Mouse (Mus musculus) left cerebral cortex, adult 11 months (tissue): Measurements from ENCODE around the gene Ube2k.

Source experiments
- DNase-seq: peaks from one replicate; pipeline ENCODE4 v3.0.0; 2022; ENCODE audit warnings: low spot score

The Ube2k gene

GRCm38 (mm10) chr5:65538121-65538520, 1.1 kb downstream of the Ube2k start:
- no peak for DNase-seq

DNA sequence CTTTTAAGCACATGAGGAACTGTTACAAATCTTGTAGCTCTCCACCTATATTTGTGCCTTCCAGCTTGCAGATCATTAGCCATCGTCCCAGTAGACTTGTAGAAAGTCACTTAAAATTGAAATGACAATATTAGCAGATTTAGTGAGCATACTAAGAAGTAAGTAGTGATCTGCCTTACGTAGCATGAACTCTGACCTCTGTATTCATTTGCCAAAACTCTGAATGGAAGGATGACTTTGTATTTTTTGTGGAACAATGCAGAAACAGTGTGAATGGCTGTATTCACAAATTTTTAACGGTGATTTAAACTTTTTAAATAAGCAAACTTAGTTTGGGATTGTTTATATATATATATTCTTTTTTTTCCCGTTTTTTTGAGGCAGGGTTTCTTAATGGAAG, 1.8 kb downstream of the Ube2k start:
- no peak for DNase-seq

GRCm38 (mm10) chr5:65539786-65540185, 2.8 kb downstream of the Ube2k start:
- no peak for DNase-seq

GRCm38 (mm10) chr5:65541889-65542288, 4.9 kb downstream of the Ube2k start:
- no peak for DNase-seq

GRCm38 (mm10) chr5:65543491-65543890, 6.5 kb downstream of the Ube2k start:
- no peak for DNase-seq

GRCm38 (mm10) chr5:65544616-65545015, 7.6 kb downstream of the Ube2k start:
- DNase-seq, result no peak

DNA sequence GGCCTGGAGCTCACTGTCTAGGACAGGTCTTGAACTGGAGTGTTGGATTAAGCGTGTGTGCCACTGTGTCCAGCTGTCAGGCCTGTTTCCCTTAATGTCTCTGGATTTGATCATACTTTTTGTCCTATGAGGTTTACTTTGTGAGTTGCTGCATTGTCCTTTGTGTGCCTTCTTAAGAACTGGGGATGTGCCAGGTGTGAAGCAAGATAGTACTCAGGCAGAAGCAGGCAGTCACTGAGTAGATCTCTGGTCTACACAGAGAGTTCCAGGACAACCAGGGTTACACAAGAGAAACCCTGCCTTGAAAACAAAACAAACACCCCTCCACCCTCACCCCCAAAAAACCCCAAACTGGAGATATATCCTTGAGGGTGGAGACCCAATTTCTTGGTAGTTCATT, 12.6 kb downstream of the Ube2k start:
- DNase-seq, result no peak

DNA sequence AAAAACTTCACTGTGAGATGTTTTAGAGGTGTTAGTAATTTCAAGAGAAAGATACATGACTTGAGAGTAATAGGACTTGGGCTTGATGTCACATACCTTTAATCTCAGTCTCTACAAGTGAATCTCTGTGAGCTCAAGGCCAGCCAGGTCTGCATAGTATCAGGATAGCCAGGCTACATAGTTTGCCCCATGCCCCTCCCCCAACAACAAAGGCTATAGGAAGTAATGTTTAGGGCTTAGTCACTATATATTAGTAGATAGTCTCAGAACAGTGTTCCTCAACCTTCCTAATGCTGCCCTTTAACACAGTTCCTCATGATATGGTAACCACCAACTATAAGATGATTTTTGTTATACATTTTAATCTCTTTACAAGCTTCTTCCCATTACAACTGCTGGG, 20.1 kb downstream of the Ube2k start:
- DNase-seq, result no peak

DNA sequence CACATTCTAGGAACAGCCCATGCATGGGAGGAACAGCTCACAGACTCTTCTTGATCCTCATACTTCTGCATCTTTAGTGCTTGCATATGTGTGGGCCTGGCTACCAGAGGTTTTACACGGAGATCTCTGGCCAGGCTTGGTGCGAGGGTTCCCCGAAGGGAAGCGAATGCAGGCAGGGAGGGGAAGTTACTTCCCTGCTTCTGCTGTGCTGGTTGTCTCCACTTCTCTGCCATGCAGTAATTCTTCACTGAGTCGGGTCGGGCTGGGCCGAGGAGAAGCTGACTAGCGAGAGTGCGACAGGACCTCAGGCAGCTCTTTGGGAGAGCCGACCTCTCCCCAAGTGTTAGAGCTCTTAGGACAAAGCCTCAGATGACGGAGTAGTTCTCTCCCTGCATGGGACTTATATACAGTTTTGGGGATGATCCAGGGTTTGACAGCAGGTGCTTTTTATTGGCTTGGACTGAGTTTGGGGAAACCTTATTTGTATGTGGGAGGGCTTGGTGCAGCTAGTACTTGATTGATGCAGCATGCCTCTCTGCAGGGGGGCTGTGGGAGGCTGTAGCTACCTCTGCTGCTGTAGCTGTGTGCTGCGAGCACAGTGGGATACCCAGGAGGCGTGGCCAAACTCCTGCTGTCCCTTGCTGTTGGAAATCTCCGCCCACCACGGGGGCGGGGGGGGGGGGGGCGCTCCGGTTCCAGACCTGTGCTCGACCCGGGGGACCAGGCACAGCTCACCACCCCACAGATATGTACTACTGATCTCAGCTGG, 24.3 kb downstream of the Ube2k start:
- DNase-seq, result no peak

GRCm38 (mm10) chr5:65565486-65565885, 28.5 kb downstream of the Ube2k start:
- no peak for DNase-seq

GRCm38 (mm10) chr5:65574876-65575275, 37.8 kb downstream of the Ube2k start:
- no peak for DNase-seq

DNA sequence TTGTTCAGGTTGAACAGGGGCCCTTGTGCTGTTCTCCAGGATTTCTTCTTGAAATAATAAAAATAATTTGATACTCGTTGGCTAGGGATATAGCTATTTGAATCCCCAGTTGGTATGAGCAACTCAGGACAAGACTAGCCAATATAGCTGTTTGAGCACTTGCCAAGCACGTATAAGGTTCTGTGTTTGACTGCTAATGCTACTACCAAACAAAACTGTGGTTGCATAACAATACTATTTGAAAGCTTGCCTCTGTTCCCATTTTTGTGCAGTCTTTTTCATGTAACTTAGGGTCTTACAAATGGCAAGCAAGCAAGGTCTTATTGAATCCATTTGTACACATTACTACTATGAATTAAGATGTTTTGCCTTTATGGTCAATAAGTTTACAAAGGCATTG, 38.9 kb downstream of the Ube2k start:
- no peak for DNase-seq

DNA sequence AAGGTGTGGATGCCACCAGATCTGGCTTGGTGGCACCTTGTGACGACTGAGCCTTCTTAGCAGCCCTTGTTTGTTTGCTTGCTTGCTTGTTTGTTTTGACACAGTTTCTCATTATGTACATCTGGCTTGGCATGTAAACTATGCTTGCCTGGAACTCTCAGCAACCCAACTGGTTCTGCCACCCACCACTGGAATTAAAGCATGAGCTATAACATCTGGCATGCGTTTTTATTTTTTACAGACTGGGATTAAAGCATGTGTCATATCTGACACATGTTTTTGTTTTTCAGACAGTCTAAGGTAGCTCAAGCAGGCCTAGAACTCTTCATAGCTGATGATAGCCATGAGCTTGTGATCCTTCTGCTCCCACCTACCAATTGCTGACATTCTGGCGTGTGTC, 41.5 kb downstream of the Ube2k start:
- no peak for DNase-seq

- no peak for DNase-seq
These were observed 49.3 kb downstream of the Ube2k start for GRCm38 (mm10) chr5:65586291-65586690.

GRCm38 (mm10) chr5:65590199-65590598, 53.2 kb downstream of the Ube2k start:
- DNase-seq, result no peak

DNA sequence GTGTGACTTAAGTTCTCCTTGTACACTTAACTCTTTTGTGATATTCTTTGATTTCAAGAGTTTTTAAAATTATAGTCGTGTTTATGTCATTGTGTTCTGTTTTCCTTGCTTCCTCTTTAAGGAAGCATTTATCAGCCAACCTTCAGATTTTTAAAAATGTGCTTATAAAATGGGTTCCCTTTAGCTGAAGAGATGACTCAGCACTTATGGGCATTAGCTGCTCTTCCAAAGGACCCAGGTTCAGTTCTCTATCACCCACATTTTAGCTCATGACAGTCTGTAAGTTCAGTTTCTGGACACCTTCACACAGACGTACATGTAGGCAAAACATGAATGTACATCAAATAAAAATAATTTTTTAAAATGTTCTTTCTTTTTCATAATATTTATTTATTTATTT, 55.4 kb downstream of the Ube2k start:
- DNase-seq, result no peak

DNA sequence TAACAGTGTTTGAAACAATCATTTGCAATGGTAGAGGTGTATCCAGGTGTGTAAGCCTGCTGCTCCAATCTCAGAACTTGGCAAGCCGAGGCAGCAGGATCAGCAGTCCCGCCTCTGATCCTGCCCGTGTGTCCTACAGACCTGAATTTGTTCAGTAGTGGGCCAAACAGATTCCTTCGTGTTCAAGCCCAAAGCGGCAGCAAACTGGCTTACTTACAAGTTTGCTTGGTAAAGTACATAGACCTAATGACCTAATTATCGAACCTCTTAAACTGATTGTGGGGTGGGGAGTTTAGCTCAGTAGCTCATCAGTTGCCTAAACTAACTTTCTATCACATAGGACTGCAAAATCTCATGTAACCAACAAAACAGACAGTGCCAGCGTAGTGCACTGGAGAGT, 62.6 kb downstream of the Ube2k start:
- DNase-seq, result no peak

GRCm38 (mm10) chr5:65606820-65607219, 69.8 kb downstream of the Ube2k start:
- DNase-seq, result no peak

GRCm38 (mm10) chr5:65609769-65610168, 72.7 kb downstream of the Ube2k start:
- no peak for DNase-seq

DNA sequence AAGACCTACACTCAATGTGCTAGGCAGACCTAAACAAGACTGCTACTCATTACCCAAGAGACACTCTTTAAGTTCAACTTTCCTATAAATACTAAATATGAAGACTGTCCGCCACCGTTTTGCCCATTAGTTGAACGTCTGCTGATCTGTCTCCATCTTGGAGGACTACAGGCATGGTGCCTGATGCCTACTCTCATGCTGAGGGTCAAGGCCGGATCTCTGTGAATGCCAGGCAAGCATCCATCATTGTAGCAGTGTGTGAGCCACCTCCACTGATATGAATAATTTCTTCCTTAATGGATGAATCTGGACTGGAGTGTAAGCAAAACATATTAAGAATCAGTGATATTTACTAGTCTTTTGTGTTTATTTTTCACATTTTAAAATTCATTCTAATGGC, 73.5 kb downstream of the Ube2k start:
- no peak for DNase-seq

- DNase-seq, result no peak
These were observed 76.3 kb downstream of the Ube2k start for GRCm38 (mm10) chr5:65613152-65613924.

- DNase-seq, result no peak
These were observed 87.3 kb downstream of the Ube2k start for GRCm38 (mm10) chr5:65624340-65624739.

GRCm38 (mm10) chr5:65638896-65639295, 101.9 kb downstream of the Ube2k start:
- DNase-seq, result no peak
